Mouse (Mus musculus): ENCODE measurements at regions not wholly inside any gene's neighbourhood (a gene's known extent, or its start where the extent isn't known, plus 50 kb on each side); places are given as distances from the start of the nearest gene placed in this dataset.

- no peak overlapping the region for H3K9ac ChIP-seq (replicated peaks)
- H3K4me3 ChIP-seq (replicated peaks): no peak overlapping the region
- H3K36me3 ChIP-seq: no peaks in the 10 kb centered on the region
- no peak for ATAC-seq (ENCODE audit: insufficient number of reproducible peaks, insufficient read depth, low FRiP score, low TSS enrichment, low read depth)
- H3K4me1 ChIP-seq (replicated peaks): no peaks in the 10 kb centered on the region
- H3K27me3 ChIP-seq: no peaks in the 10 kb centered on the region
- no peaks in the 10 kb centered on the region for H3K9me3 ChIP-seq
- 90% methylated on average over 2 of the region's 2 CpGs for WGBS
- no peak overlapping the region for H3K4me2 ChIP-seq
- H3K27ac ChIP-seq: no peak overlapping the region
These were observed 258.2 kb upstream of the Rbms1 start for GRCm38 (mm10) chr2:61221157-61221556.

GRCm38 (mm10) chr2:61213951-61214350 lies 251.0 kb upstream of the Rbms1 start:
- Histone ChIP-seq H3K4me3 (replicated peaks) (no peak overlapping the region), H3K9me3 (no peaks in the 10 kb centered on the region), H3K27me3 (no peaks in the 10 kb centered on the region), H3K9ac (replicated peaks) (no peak overlapping the region), H3K27ac (no peak overlapping the region), H3K4me2 (no peak overlapping the region), H3K4me1 (replicated peaks) (no peaks in the 10 kb centered on the region), H3K36me3 (no peaks in the 10 kb centered on the region)
- ATAC-seq (ENCODE audit: insufficient number of reproducible peaks, insufficient read depth, low FRiP score, low TSS enrichment, low read depth): no peak
- 85% methylated on average over 1 of the region's 1 CpGs for WGBS

- H3K4me3 ChIP-seq (replicated peaks): no peak overlapping the region
- H3K27ac ChIP-seq: no peak overlapping the region
- H3K4me1 ChIP-seq (replicated peaks): no peaks in the 10 kb centered on the region
- no peak for ATAC-seq (ENCODE audit: insufficient number of reproducible peaks, insufficient read depth, low FRiP score, low TSS enrichment, low read depth)
- H3K9me3 ChIP-seq: no peaks in the 10 kb centered on the region
- H3K4me2 ChIP-seq: no peak overlapping the region
- no peak overlapping the region for H3K9ac ChIP-seq (replicated peaks)
- no peaks in the 10 kb centered on the region for H3K27me3 ChIP-seq
- no peaks in the 10 kb centered on the region for H3K36me3 ChIP-seq
These were observed 238.4 kb upstream of the Rbms1 start for GRCm38 (mm10) chr2:61201387-61201786.

GRCm38 (mm10) chr2:61193976-61194375 lies 231.0 kb upstream of the Rbms1 start:
- Histone ChIP-seq H3K4me3 (replicated peaks) (no peak overlapping the region), H3K27ac (no peak overlapping the region), H3K4me2 (no peak overlapping the region), H3K36me3 (no peaks in the 10 kb centered on the region), H3K9me3 (no peaks in the 10 kb centered on the region), H3K9ac (replicated peaks) (no peak overlapping the region), H3K27me3 (no peaks in the 10 kb centered on the region), H3K4me1 (replicated peaks) (0 out of 2 replicates have a peak, but pooled peaks cover 5% of the 10 kb centered on the region)
- no peak for ATAC-seq (ENCODE audit: insufficient number of reproducible peaks, insufficient read depth, low FRiP score, low TSS enrichment, low read depth)
- WGBS: 16% methylated on average over 2 of the region's 2 CpGs

- no peaks in the 10 kb centered on the region for H3K4me1 ChIP-seq (replicated peaks)
- no peak for ATAC-seq (ENCODE audit: insufficient number of reproducible peaks, insufficient read depth, low FRiP score, low TSS enrichment, low read depth)
- H3K4me3 ChIP-seq (replicated peaks): no peak overlapping the region
- WGBS: 69% methylated on average over 8 of the region's 8 CpGs
- no peaks in the 10 kb centered on the region for H3K36me3 ChIP-seq
- no peak overlapping the region for H3K27ac ChIP-seq
- no peaks in the 10 kb centered on the region for H3K9me3 ChIP-seq
- no peak overlapping the region for H3K9ac ChIP-seq (replicated peaks)
- H3K27me3 ChIP-seq: no peaks in the 10 kb centered on the region
- H3K4me2 ChIP-seq: no peak overlapping the region
These were observed 219.5 kb upstream of the Rbms1 start for GRCm38 (mm10) chr2:61182424-61182979.

GRCm38 (mm10) chr2:61177801-61178200 lies 214.8 kb upstream of the Rbms1 start:
- Histone ChIP-seq H3K9me3 (no peaks in the 10 kb centered on the region), H3K4me1 (replicated peaks) (no peaks in the 10 kb centered on the region), H3K27ac (no peak overlapping the region), H3K9ac (replicated peaks) (no peak overlapping the region), H3K4me2 (no peak overlapping the region), H3K27me3 (no peaks in the 10 kb centered on the region), H3K4me3 (replicated peaks) (no peak overlapping the region), H3K36me3 (no peaks in the 10 kb centered on the region)
- ATAC-seq (ENCODE audit: insufficient number of reproducible peaks, insufficient read depth, low FRiP score, low TSS enrichment, low read depth): no peak
- 82% methylated on average over 2 of the region's 2 CpGs for WGBS

GRCm38 (mm10) chr2:61176807-61177206 lies 213.8 kb upstream of the Rbms1 start:
- 18% methylated on average over 2 of the region's 2 CpGs for WGBS
- Histone ChIP-seq H3K4me2 (no peak overlapping the region), H3K9ac (replicated peaks) (no peak overlapping the region)

GRCm38 (mm10) chr2:61173581-61173980 lies 210.6 kb upstream of the Rbms1 start:
- WGBS: 38% methylated on average over 2 of the region's 2 CpGs
- no peak for ATAC-seq (ENCODE audit: insufficient number of reproducible peaks, insufficient read depth, low FRiP score, low TSS enrichment, low read depth)

More at GRCm38 (mm10) chr2:61176807-61177206, 213.8 kb upstream of the Rbms1 start:
- Histone ChIP-seq H3K9me3 (no peaks in the 10 kb centered on the region), H3K36me3 (no peaks in the 10 kb centered on the region), H3K4me3 (replicated peaks) (no peak overlapping the region), H3K4me1 (replicated peaks) (no peaks in the 10 kb centered on the region), H3K27me3 (no peaks in the 10 kb centered on the region), H3K27ac (no peak overlapping the region)
- no peak for ATAC-seq (ENCODE audit: insufficient number of reproducible peaks, insufficient read depth, low FRiP score, low TSS enrichment, low read depth)

GRCm38 (mm10) chr2:61161336-61161735 lies 198.3 kb upstream of the Rbms1 start:
- no peak overlapping the region for H3K4me2 ChIP-seq
- H3K27ac ChIP-seq: no peak overlapping the region
- 90% methylated on average over 1 of the region's 1 CpGs for WGBS
- no peak overlapping the region for H3K4me3 ChIP-seq (replicated peaks)
- no peak for ATAC-seq (ENCODE audit: insufficient number of reproducible peaks, insufficient read depth, low FRiP score, low TSS enrichment, low read depth)
- no peaks in the 10 kb centered on the region for H3K27me3 ChIP-seq
- no peaks in the 10 kb centered on the region for H3K36me3 ChIP-seq
- no peaks in the 10 kb centered on the region; the same call in 1 of the 2 replicates for H3K4me1 ChIP-seq (replicated peaks)
- H3K9ac ChIP-seq (replicated peaks): no peak overlapping the region
- no peaks in the 10 kb centered on the region for H3K9me3 ChIP-seq

More at GRCm38 (mm10) chr2:61173581-61173980, 210.6 kb upstream of the Rbms1 start:
- no peak overlapping the region for H3K4me2 ChIP-seq
- no peaks in the 10 kb centered on the region for H3K4me1 ChIP-seq (replicated peaks)
- no peaks in the 10 kb centered on the region for H3K27me3 ChIP-seq
- no peaks in the 10 kb centered on the region for H3K36me3 ChIP-seq
- no peak overlapping the region for H3K4me3 ChIP-seq (replicated peaks)
- no peak overlapping the region for H3K27ac ChIP-seq
- no peak overlapping the region for H3K9ac ChIP-seq (replicated peaks)
- H3K9me3 ChIP-seq: no peaks in the 10 kb centered on the region

- H3K4me3 ChIP-seq (replicated peaks): no peak overlapping the region
- H3K27ac ChIP-seq: no peak overlapping the region
- H3K36me3 ChIP-seq: no peaks in the 10 kb centered on the region
- H3K4me1 ChIP-seq (replicated peaks): no peaks in the 10 kb centered on the region; the same call in 1 of the 2 replicates
- no peak overlapping the region for H3K4me2 ChIP-seq
- no peak overlapping the region for H3K9ac ChIP-seq (replicated peaks)
- no peak for ATAC-seq (ENCODE audit: insufficient number of reproducible peaks, insufficient read depth, low FRiP score, low TSS enrichment, low read depth)
- no peaks in the 10 kb centered on the region for H3K9me3 ChIP-seq
- no peaks in the 10 kb centered on the region; the same call in 1 of the 2 replicates for H3K27me3 ChIP-seq
- WGBS: 88% methylated on average over 3 of the region's 3 CpGs
These were observed 196.8 kb upstream of the Rbms1 start for GRCm38 (mm10) chr2:61159761-61160160.

GRCm38 (mm10) chr2:61138998-61139631 lies 176.1 kb upstream of the Rbms1 start:
- Histone ChIP-seq H3K4me2 (peak overlapping the region; percentile 24), H3K36me3 (no peaks in the 10 kb centered on the region), H3K9ac (replicated peaks) (no peak overlapping the region), H3K4me1 (replicated peaks) (peaks cover 17% of the 10 kb centered on the region), H3K27ac (peak overlapping the region; percentile 56), H3K27me3 (no peaks in the 10 kb centered on the region), H3K4me3 (replicated peaks) (no peak overlapping the region), H3K9me3 (no peaks in the 10 kb centered on the region)
- WGBS: 47% methylated on average over 19 of the region's 19 CpGs
- ATAC-seq (ENCODE audit: insufficient number of reproducible peaks, insufficient read depth, low FRiP score, low TSS enrichment, low read depth): peak; percentile 68; the same call in 1 of the 2 replicates

GRCm38 (mm10) chr2:61138625-61138997 lies 175.6 kb upstream of the Rbms1 start:
- no peak for ATAC-seq (ENCODE audit: insufficient number of reproducible peaks, insufficient read depth, low FRiP score, low TSS enrichment, low read depth)
- no peak overlapping the region for H3K4me3 ChIP-seq (replicated peaks)

More at GRCm38 (mm10) chr2:61138625-61138997, 175.6 kb upstream of the Rbms1 start:
- Histone ChIP-seq H3K27me3 (no peaks in the 10 kb centered on the region), H3K9me3 (no peaks in the 10 kb centered on the region), H3K36me3 (no peaks in the 10 kb centered on the region), H3K27ac (peak overlapping the region; percentile 67), H3K4me2 (peak overlapping the region; percentile 24), H3K9ac (replicated peaks) (no peak overlapping the region), H3K4me1 (replicated peaks) (peaks cover 17% of the 10 kb centered on the region)
- 46% methylated on average over 3 of the region's 3 CpGs for WGBS

Data from limb, embryonic 12.5 days (tissue).